Mouse (Mus musculus) left cerebral cortex, postnatal 36 days (tissue): Measurements from ENCODE around the gene Cnn1. TPM values are rescaled to one million over a fixed set of nuclear protein-coding genes. Genes with fewer than 3 reads are reported as not detected.

Source experiments
- DNase-seq, 2 experiments: peaks; one replicate each; pipeline ENCODE4 v3.0.0; 2021 to 2022; ENCODE audit warnings: low spot score in 2 of 2, mixed read lengths in 1 of 2
- intact Hi-C: fragments of 180-260 bp; cut with DNase I; formaldehyde crosslinking; loops from one replicate; pipeline ENCODE4 v1.15.1; 2025
- total RNA-seq, 2 experiments: library from RNA; stranded (reverse); gene quantifications; 2 replicates each; pipeline ENCODE4 v1.2.3; 2021

Cnn1 gene
- total RNA-seq, 2 experiments from 2014 or later: 0.44 to 0.93 TPM

DNA sequence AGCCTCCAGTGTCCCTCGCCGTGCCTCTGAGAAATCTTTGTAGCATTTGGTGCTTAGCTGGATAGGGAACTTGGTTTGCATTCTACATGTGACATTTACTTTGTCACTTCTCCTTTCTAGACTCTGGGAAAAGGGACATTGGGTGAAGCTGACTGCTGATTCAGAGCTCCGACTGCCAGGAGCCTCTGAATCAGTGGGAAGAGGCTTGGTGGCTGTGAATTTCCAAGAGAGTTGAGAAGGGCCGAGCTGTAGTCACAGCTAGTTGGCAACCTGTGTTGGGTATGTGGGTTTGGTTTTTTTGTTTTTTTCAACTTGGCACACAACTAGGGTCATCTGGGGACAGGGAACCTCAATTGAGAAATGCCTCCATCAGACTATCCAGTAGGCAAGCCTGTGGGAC lies 20.5 kb downstream of the Cnn1 start:
- intact Hi-C loops: no loop called here
- DNase-seq: peak; percentile 42 to 54

GRCm38 (mm10) chr9:22121545-22121944 lies 22.5 kb downstream of the Cnn1 start:
- no peak for DNase-seq
- intact Hi-C loops: no loop called here

GRCm38 (mm10) chr9:22122005-22122404 lies 23.0 kb downstream of the Cnn1 start:
- DNase-seq: no peak
- intact Hi-C loops: no loop called here

GRCm38 (mm10) chr9:22123069-22123609 lies 24.1 kb downstream of the Cnn1 start:
- intact Hi-C loops: no loop called here
- DNase-seq: no peak

DNA sequence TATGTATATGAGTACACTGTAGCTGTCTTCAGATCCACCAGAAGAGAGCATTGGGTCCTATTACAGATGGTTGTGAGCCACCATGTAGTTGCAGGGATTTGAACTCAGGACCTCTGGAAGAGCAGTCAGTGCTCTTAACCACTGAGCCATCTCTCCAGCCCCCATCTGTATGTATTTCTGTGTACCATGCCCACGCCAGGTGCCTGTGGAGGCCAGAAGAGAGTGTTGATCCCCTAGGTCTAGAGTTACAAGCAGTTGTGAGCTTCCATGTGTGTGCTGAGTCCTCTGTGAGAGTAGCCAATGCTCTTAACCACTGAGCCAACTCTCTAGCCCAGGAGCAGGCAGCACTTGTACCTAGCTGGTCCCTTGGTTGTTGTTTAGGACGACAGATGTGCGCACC lies 25.2 kb downstream of the Cnn1 start:
- no peak for DNase-seq
- intact Hi-C loops: no loop called here

DNA sequence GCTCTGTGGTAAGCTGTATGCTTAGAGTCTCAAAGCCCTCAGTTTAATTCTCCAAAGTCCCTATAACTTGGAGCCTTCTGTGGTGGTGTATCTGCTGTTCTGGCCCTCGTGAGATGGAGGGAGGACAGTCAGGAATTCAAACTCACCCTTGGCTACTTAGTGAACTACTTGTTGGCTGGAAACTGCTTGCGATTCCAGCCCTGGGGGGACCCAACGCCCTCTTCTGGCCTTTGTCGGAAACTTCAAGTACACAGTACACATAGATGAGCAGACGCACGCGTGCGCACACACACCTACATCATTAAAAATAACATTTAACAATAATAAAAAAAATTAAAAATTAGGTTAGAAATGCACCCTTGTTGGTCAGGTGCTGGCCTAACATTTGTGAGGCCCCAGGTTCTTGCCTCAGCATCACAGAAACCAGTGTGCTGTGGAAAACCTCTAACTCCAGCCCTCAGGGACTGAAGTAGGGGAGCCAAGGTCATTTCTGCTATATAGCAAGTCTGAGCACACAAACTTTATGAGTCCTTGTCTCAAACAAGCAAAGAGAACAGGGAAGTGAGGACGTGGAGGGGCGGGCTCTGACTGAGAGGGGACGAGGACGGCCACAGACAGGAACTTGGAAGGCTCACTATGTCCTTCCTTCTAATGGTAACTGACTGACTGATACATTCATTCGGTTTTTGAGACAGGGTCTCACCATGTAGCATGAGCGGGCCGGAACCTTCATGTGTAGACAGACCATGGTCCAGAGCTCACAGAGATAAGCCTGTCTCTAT lies 26.4 kb downstream of the Cnn1 start:
- intact Hi-C loops: no loop called here
- DNase-seq: no peak

GRCm38 (mm10) chr9:22131226-22131981 lies 32.4 kb downstream of the Cnn1 start:
- intact Hi-C loops: no loop called here
- DNase-seq: no peak

DNA sequence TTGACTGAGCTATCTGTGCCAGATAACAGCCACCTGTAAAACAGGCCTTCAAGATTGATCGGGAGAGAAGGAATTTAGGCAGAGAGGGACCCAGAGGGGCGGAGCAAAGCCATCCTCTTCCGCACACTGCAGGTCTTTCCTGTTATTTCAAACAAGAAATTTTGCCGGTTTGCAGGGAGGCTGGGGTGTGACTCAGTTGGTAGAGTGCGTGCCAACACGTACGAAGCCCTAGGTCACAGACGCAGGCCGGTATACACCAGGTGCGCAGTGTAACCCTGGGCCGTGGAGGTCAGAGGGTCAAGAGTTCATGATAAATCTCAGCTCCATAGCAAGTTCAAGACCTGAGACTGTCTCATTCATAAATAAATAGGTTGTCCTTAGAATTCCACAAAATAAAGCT lies 33.2 kb downstream of the Cnn1 start:
- no peak for DNase-seq
- intact Hi-C loops: no loop called here

DNA sequence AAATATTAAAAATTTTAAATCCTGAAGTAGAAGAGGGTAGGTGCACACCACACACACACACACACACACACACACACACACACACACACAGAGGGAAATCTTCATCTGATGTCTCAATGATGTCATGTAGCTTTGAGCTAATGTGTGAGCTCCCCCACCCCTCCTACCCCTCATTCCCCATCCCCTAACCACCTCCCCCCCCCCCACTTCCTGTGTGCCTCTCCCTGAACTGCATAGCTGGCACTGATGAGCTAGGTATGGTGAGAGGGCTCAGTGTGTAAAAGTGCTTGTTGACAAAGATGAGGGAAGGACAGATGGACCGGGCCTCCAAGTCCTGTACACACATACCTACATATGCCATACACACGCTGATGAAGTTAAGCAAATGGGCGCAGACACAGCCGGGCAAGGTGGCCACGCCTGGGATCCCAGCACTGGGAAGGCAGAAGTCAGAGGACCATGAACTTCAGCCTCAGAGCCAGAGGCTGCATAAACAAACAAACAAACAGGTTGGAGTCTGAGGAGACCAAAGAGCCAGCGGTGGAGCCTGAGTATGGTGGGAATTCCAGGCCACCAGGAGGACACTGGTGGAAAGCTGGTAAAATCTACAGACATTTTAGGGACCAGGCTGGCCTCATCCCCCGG lies 35.4 kb downstream of the Cnn1 start:
- no peak for DNase-seq
- intact Hi-C loops: no loop called here

DNA sequence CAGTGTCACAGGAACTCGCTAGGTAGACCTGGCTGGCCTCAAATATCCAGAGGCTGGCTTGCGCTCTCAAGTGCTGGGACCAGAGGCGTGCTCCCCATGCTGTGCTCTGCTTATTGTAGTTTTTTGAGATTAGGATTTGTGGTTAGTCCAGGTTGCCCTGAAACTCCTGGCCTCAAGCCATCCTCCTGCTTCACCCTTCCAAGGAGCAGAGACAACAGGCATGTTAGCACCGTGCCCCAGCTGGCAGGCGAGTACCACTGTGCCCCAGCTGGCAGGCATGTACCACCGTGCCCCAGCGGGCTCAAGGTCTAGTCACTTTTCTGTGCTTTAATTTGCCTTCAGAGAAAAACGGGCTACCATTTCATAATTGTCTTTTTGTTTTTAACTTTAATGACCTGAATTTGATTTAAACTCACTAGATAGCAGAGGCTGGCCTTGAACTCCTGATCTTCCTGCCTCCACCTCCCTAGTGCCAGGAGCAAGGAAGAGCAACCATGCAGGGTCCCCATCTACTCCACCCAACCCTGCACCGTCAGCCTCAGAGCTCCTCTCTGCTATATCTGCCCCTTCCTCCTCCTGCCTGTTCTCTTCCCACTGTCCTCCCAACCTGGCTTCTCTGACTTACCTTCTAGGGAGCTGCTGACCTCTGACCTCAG lies 36.1 kb downstream of the Cnn1 start:
- no peak for DNase-seq
- intact Hi-C loops: no loop called here

DNA sequence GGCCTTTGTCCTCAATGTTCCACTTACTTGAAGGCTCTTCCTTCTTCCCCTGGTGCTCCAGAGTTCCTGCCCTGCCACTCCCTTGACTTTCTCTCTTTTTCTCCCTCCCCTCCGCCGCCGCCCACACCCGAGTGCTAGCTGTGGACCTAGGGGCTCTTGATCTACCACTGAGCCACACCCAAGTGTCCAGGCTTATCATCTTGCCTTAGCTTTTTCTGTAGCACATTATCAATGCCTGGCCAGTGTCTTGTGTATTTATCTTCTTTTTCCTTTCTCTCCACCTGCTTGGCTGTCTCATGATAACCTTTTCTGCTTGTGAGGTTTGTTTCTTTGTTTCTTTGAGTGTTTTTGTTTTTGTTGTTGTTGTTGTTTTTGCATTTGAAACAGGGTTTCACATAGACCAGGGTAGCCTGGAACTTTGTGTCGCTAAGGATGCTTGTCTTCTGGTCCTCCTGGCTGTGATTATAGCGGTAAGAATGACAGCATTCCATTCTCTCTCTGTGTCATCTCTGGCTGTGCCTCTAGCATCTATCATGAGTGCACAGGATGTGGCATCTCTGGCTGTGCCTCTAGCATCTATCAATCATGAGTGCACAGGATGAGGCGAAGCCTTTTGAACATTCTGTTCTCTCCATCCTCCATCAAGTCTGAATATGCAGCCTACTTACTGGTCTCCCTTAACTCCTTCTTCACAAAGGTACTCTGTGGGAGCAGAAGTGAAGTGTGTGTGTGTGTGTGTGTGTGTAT lies 36.8 kb downstream of the Cnn1 start, which contains the start of gene Acp5:
TSS of gene Acp5 (minus strand) at position 68 of the 747 bp plus-strand sequence.
- intact Hi-C loops: no loop called here
- no peak for DNase-seq

DNA sequence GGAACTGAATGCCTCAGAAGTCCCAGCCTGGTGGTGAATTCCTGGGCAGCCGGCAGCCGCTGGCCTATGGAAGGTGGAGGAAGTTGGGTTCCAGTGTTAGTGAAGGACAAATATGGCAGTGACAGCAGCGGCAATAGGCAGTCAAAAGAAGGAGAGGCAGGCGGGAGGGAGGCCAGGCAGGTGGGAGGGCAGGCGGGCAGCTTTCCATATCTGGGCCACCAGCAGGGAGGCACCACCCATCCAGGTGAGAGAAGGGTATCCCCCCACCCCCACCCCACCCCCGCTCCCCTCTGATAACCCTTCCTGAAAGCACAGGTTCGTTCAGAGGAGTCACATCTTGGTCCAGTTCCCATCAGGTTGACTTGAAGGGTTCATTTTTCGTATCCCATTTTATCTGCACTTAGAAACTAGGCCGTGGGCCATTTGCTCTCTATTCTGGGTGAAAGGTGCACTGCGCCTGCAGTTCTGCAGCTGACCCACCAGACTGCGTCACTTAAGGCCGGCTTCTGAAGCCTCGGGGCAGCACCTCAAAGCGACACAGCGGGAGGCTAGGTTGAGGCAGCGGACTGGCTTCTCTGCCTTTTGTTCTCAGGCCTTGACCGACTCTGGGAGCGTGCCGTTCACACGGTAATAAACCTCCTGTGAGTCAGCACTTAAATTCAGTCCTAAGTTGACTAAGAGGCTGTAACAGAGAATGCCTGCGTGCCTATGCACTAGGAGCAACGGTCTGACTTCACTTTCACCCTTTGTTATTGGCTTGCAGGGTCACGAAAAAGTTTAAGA lies 37.9 kb downstream of the Cnn1 start:
- no peak for DNase-seq
- intact Hi-C loops: no loop called here

DNA sequence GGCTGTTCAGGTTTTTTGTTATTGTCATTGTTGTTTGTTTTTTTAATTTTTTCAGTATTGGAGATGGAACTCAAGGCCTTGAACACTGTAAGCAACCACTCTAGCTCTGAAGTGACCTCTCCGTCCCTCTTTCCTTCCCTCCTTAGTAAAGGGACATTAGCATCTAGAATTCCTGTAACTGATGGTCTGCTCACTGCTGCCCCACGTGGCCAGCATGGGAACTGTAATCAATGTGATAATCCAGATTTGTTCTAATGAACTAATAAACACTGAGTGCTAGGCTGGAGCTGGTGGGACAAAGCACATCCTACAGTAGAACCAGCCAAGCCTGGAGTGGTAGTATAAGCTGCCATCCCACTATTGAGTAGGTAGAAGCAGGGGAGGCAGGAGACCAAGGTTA lies 39.5 kb downstream of the Cnn1 start:
- intact Hi-C loops: no loop called here
- DNase-seq: no peak

GRCm38 (mm10) chr9:22139746-22140145 lies 40.7 kb downstream of the Cnn1 start:
- DNase-seq: no peak
- intact Hi-C loops: loop anchor here (5.0 to 10.0 kb wide), 3 partner anchors 42 to 165 kb away; partner anchors contain the start of gene Cnn1

DNA sequence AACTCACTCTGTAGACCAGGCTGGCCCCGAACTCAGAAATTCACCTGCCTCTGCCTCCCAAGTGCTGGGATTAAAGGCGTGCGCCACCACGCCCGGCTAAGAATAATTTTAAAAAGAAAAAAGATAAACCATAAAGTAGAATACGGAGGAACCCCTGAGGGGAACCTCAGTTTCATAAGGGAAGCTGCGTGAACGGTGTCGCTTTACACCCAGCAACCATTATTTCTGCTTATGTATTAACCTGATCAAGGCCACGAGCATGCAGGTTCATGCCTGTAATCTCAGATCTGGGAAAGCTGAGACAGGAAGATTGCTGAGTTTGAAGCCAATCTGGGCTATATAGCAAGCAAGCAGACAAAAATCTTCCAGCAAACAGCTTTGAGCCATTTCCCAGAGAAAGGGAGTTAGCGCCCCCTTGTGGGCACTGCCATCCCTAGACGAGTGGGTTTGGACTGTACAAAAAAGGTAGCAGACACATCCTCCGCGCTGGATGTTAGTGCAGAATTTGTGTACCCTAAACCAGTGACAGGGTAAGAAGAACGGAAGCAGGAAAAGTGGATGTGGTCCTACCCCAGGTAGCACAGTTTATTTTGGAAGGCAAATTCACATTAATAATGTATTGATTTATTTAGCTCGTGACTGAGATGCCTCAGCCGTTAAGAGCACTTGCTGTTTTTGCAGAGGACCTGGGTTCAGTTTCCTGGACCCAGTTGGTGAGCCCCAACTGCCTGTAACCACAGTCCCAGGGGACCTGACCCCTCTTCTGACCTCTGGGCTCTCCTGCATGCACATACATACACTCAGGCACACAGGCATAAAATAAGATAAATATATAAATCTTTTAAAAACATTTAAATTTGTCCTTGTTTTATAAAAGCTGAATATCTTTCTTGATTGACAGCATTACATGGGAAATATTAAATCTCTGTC lies 44.4 kb downstream of the Cnn1 start:
- intact Hi-C loops: loop anchor here (5.0 to 10.0 kb wide), 3 partner anchors 46 to 169 kb away; partner anchors contain the start of gene Cnn1
- peak; percentile 81 to 87 for DNase-seq

- intact Hi-C loops: loop anchor here (5.0 to 10.0 kb wide), 3 partner anchors 47 to 170 kb away; partner anchors contain the start of gene Cnn1
- no peak for DNase-seq
Observed at GRCm38 (mm10) chr9:22144304-22144965, 45.4 kb downstream of the Cnn1 start.
